In the genomic region with DNA sequence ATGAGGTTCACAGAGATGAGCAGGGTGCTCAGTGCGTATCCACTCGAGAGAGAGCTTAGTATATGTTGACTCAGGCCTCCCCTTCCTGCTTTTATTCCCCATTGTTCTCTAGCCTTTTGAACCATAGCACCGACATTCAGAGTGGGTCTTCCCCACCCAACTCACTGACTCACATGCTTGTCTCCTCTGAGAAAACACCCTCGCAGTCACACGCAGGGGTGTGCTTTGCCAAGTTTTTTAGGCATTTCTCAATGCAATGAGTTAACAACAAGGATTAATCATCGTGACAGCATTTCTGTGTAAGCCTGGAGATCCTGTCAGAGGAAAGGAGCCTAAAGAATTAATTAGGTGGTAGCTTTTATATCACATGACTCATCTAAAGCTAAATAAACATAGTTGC, we compare ENCODE assay signal across 13 mouse cellular contexts. TPM values are rescaled to one million over a fixed set of nuclear protein-coding genes. Genes with fewer than 3 reads are reported as not detected.
DNase-seq lines count a peak whose midpoint lies in the region; ATAC-seq and TF ChIP-seq lines count a peak whose summit lies in the region.
"Had no signal": no experiment of that assay in that cellular context is flagged by ENCODE, and none has a peak within 500 bp of the region (broad histone marks: within the 10 kb centered on the region; RNA-seq: fewer than 3 reads in every experiment).

No protein-coding gene starts in this region.

- intact Hi-C loops in gastrocnemius, adult 2 months (cut with DNase I) = no loop called here
- intact Hi-C loops in gastrocnemius, postnatal 36 days (cut with DNase I) = no loop called here

- 66% methylated on average over 6 of the region's 6 CpGs for WGBS in heart, embryonic 10.5 days
- WGBS in forebrain, embryonic 12.5 days = 77% methylated on average over 6 of the region's 6 CpGs

- no peak overlapping the region for H3K27ac ChIP-seq in gastrocnemius, adult 2 months
- H3K27ac ChIP-seq in heart, embryonic 10.5 days = no peak overlapping the region
- no peak overlapping the region for H3K27ac ChIP-seq in forebrain, embryonic 12.5 days
- H3K27ac ChIP-seq: liver, embryonic 12.5 days; midbrain, embryonic 15.5 days had no signal

- TF ChIP-seq CTCF in gastrocnemius, adult 2 months (IDR thresholded peaks at IDR 0.05) = no peak

- ATAC-seq in erythroid progenitor cell, adult 5-6 weeks (replicated peaks; ENCODE audit: low FRiP score, poor library complexity, severe bottlenecking) = no peak
- no peak for ATAC-seq in forebrain, embryonic 12.5 days (ENCODE audit: low FRiP score)
- ATAC-seq: liver, embryonic 12.5 days; midbrain, embryonic 15.5 days had no signal

- H3K9ac ChIP-seq in forebrain, embryonic 12.5 days = no peak overlapping the region
- H3K9ac ChIP-seq: liver, embryonic 12.5 days; midbrain, embryonic 15.5 days had no signal

- no peaks in the 10 kb centered on the region for H3K36me3 ChIP-seq in heart, embryonic 10.5 days
- no peaks in the 10 kb centered on the region for H3K36me3 ChIP-seq in forebrain, embryonic 12.5 days (replicated peaks)
- H3K36me3 ChIP-seq: liver, embryonic 12.5 days; midbrain, embryonic 15.5 days had no signal

- H3K27me3 ChIP-seq in heart, embryonic 10.5 days (ENCODE audit: insufficient read depth, poor library complexity, severe bottlenecking) = no peaks in the 10 kb centered on the region
- no peaks in the 10 kb centered on the region for H3K27me3 ChIP-seq in forebrain, embryonic 12.5 days
- H3K27me3 ChIP-seq: liver, embryonic 12.5 days; midbrain, embryonic 15.5 days had no signal

- no peak overlapping the region for H3K4me2 ChIP-seq in forebrain, embryonic 12.5 days
- H3K4me2 ChIP-seq: liver, embryonic 12.5 days; midbrain, embryonic 15.5 days had no signal

- no peak overlapping the region for H3K4me3 ChIP-seq in gastrocnemius, adult 2 months
- no peak overlapping the region for H3K4me3 ChIP-seq in heart, embryonic 10.5 days
- H3K4me3 ChIP-seq in forebrain, embryonic 12.5 days (replicated peaks) = no peak overlapping the region
- H3K4me3 ChIP-seq: liver, embryonic 12.5 days; midbrain, embryonic 15.5 days had no signal

- no peaks in the 10 kb centered on the region for H3K9me3 ChIP-seq in heart, embryonic 10.5 days
- no peaks in the 10 kb centered on the region for H3K9me3 ChIP-seq in forebrain, embryonic 12.5 days
- H3K9me3 ChIP-seq: liver, embryonic 12.5 days; midbrain, embryonic 15.5 days had no signal

- DNase-seq in gastrocnemius, adult 2 months = peak; percentile 21
- no peak for DNase-seq in gastrocnemius, postnatal 36 days
- peak; percentile 53 for DNase-seq in right cerebral cortex, adult 18-20 months
- no peak for DNase-seq in right cerebral cortex, postnatal 4 days
- peak; percentile 42 for DNase-seq in layer of hippocampus, adult 9-11 months
- DNase-seq in heart, embryonic 10.5 days (ENCODE audit: low spot score) = no peak
- DNase-seq: kidney, postnatal 10 days had no signal

- H3K4me1 ChIP-seq in heart, embryonic 10.5 days = peaks cover 12% of the 10 kb centered on the region; the same call in 1 of the 2 replicates
- no peaks in the 10 kb centered on the region for H3K4me1 ChIP-seq in forebrain, embryonic 12.5 days
- H3K4me1 ChIP-seq: liver, embryonic 12.5 days; midbrain, embryonic 15.5 days had no signal

RNA-seq across cellular contexts. Expression of a gene that starts 29.3 kb away (rescaled TPM):
- under 1 TPM; 0.11 to 0.15 TPM for total RNA-seq in gastrocnemius, adult 2 months (2021)
- total RNA-seq in gastrocnemius, postnatal 36 days (2021) = under 1 TPM in 1 of 2 experiments, not detected in 1; 0.15 TPM
- total RNA-seq in erythroid progenitor cell, adult 5-6 weeks (2015; ENCODE audit: low replicate concordance) = not detected in 2 replicates
- total RNA-seq in erythroid progenitor cell, adult 5-6 weeks (2017; ENCODE audit: low replicate concordance) = not detected in 2 replicates
- polyA plus RNA-seq in heart, embryonic 10.5 days (2016; fragmentation: Nextera tagmentation; extraction: Ambion mirVana) = 0.14 and 0.22 TPM in 2 replicates
- polyA plus RNA-seq in forebrain, embryonic 12.5 days (2016; fragmentation: Nextera tagmentation; extraction: Ambion mirVana) = 0.08 TPM in 1 of 2 replicates, not detected in the other
- total RNA-seq: hematopoietic stem cell, adult 5-6 weeks had no signal
- polyA plus RNA-seq: cortical plate, adult 2 months; liver, embryonic 12.5 days had no signal

Comparison
In these comparisons a context has a peak if more than half of its experiments do, and no peak if none do; other contexts are left out.
1. DNase-seq: peak in gastrocnemius, adult 2 months (single experiment), right cerebral cortex, adult 18-20 months (single experiment) and layer of hippocampus, adult 9-11 months (single experiment); none in gastrocnemius, postnatal 36 days (0 of 2), right cerebral cortex, postnatal 4 days (single experiment) and heart, embryonic 10.5 days (single experiment).